In genomic region chr19:28994870-28995269, GRCm38 (mm10) we compare ENCODE assay signal across 11 mouse cellular contexts. TPM values are rescaled to one million over a fixed set of nuclear protein-coding genes. Genes with fewer than 3 reads are reported as not detected.
DNase-seq lines count a peak whose midpoint lies in the region; ATAC-seq and TF ChIP-seq lines count a peak whose summit lies in the region.
"Had no signal": no experiment of that assay in that cellular context is flagged by ENCODE, and none has a peak within 500 bp of the region (broad histone marks: within the 10 kb centered on the region; RNA-seq: fewer than 3 reads in every experiment).

No protein-coding gene starts in this region.

- H3K4me3 ChIP-seq in left cerebral cortex, adult 2 months, result no peak overlapping the region
- H3K4me3 ChIP-seq: liver, embryonic 13.5 days had no signal

- peak overlapping the region; percentile 71; the same call in 1 of the 2 replicates for H3K27ac ChIP-seq in left cerebral cortex, adult 2 months
- H3K27ac ChIP-seq: liver, embryonic 13.5 days had no signal

- no peak for TF ChIP-seq CTCF in left cerebral cortex, adult 2 months (IDR thresholded peaks at IDR 0.05)

- DNase-seq in heart, adult 11 months, result peak; percentile 94
- no peak for DNase-seq in heart, postnatal 25 days (ENCODE audit: low spot score)
- DNase-seq in urinary bladder, postnatal 14 days (ENCODE audit: low spot score), result peak; percentile 14
- no peak for DNase-seq in urinary bladder, postnatal 36 days (ENCODE audit: low spot score in 2 of 2)
- DNase-seq in left cerebral cortex, adult 2 months (ENCODE audit: extremely low spot score in 1 of 2, low spot score in 2 of 2), result peak in 1 of 2 experiments; percentile 18
- no peak for DNase-seq in adrenal gland, adult 18-20 months (ENCODE audit: low spot score in 2 of 2)
- DNase-seq in embryo, embryonic 11 days, result no peak
- DNase-seq: gastrocnemius, postnatal 14 days; kidney, postnatal 14 days; liver, embryonic 13.5 days had no signal

- intact Hi-C loops in heart, postnatal 25 days (cut with DNase I), result loop anchor here (5.0 kb wide), 2 partner anchors 52 to 257 kb away; partner anchors contain the start of genes Ak3 and Jak2
- intact Hi-C loops in left cerebral cortex, adult 2 months (cut with DNase I), result no loop called here

- no peak for ATAC-seq in erythroid progenitor cell, adult 5-6 weeks (replicated peaks; ENCODE audit: low FRiP score, poor library complexity, severe bottlenecking)

RNA-seq across cellular contexts. Expression of gene Cdc37l1, which starts 4.7 kb away (rescaled TPM):
- 10 to 100 TPM; 58.5 to 64.7 TPM for total RNA-seq in heart, postnatal 25 days (2021)
- 100 to 1,000 TPM; 106 to 110 TPM for total RNA-seq in left cerebral cortex, adult 2 months (2021)
- 43.2 and 45.4 TPM in 2 replicates for total RNA-seq in erythroid progenitor cell, adult 5-6 weeks (2015; ENCODE audit: low replicate concordance)
- total RNA-seq in erythroid progenitor cell, adult 5-6 weeks (2017; ENCODE audit: low replicate concordance), result 41.8 and 53.5 TPM in 2 replicates
- total RNA-seq in adrenal gland, adult 18-20 months (2021), result 10 to 100 TPM; 44.6 to 50.4 TPM

RNA-seq across cellular contexts. Expression of gene 4430402I18Rik, which starts 27.3 kb away (rescaled TPM):
- 10 to 100 TPM; 20.9 to 25.4 TPM for total RNA-seq in heart, postnatal 25 days (2021)
- total RNA-seq in left cerebral cortex, adult 2 months (2021), result 1 to 10 TPM; 7.4 to 7.9 TPM
- total RNA-seq in erythroid progenitor cell, adult 5-6 weeks (2015; ENCODE audit: low replicate concordance), result not detected in 2 replicates
- total RNA-seq in erythroid progenitor cell, adult 5-6 weeks (2017; ENCODE audit: low replicate concordance), result not detected in 2 replicates
- total RNA-seq in adrenal gland, adult 18-20 months (2021), result 10 to 100 TPM in 1 of 2 experiments, 1 to 10 TPM in 1; 3.4 to 14.2 TPM

RNA-seq across cellular contexts. Expression of gene Plpp6, which starts 31.1 kb away (rescaled TPM):
- total RNA-seq in heart, postnatal 25 days (2021), result 1 to 10 TPM; 5.9 to 6.8 TPM
- total RNA-seq in left cerebral cortex, adult 2 months (2021), result 10 to 100 TPM; 57.4 to 58.1 TPM
- total RNA-seq in erythroid progenitor cell, adult 5-6 weeks (2015; ENCODE audit: low replicate concordance), result 0.42 and 3.2 TPM in 2 replicates
- 1.5 TPM in 1 of 2 replicates, not detected in the other for total RNA-seq in erythroid progenitor cell, adult 5-6 weeks (2017; ENCODE audit: low replicate concordance)
- 10 to 100 TPM; 26.7 to 42.6 TPM for total RNA-seq in adrenal gland, adult 18-20 months (2021)

RNA-seq across cellular contexts. Expression of gene Ak3, which starts 52.9 kb away (rescaled TPM):
- 100 to 1,000 TPM in 1 of 2 experiments, 10 to 100 TPM in 1; 97.3 to 109 TPM for total RNA-seq in heart, postnatal 25 days (2021)
- total RNA-seq in left cerebral cortex, adult 2 months (2021), result 10 to 100 TPM; 51.8 to 56.1 TPM
- 13.0 and 19.5 TPM in 2 replicates for total RNA-seq in erythroid progenitor cell, adult 5-6 weeks (2015; ENCODE audit: low replicate concordance)
- 10.4 and 10.8 TPM in 2 replicates for total RNA-seq in erythroid progenitor cell, adult 5-6 weeks (2017; ENCODE audit: low replicate concordance)
- total RNA-seq in adrenal gland, adult 18-20 months (2021), result 100 to 1,000 TPM; 132 to 214 TPM

Comparison
In these comparisons a context has a peak if more than half of its experiments do, and no peak if none do; other contexts are left out.
1. DNase-seq: peak in heart, adult 11 months (single experiment) and urinary bladder, postnatal 14 days (single experiment); none in heart, postnatal 25 days (single experiment), urinary bladder, postnatal 36 days (0 of 2), adrenal gland, adult 18-20 months (0 of 2) and embryo, embryonic 11 days (single experiment).
2. RNA of gene 4430402I18Rik, which starts 27.3 kb away (total RNA-seq): 20.9 to 25.4 TPM in heart, postnatal 25 days, 3.4 to 14.2 TPM in adrenal gland, adult 18-20 months and 7.4 to 7.9 TPM in left cerebral cortex, adult 2 months; not detected in erythroid progenitor cell, adult 5-6 weeks; every median in the first group is over 4 times any median in the second.